Mouse (Mus musculus): ENCODE results near the gene Olfm1.

GRCm38 (mm10) chr2:28272218-28272965 is 79.6 kb downstream of the Olfm1 start:
- TF ChIP-seq CTCF (IDR thresholded peaks at IDR 0.05) = no peak
- no peak for TF ChIP-seq EP300 (IDR thresholded peaks at IDR 0.05)
